Mouse (Mus musculus) brain, embryonic 14.5 days (tissue): Measurements from ENCODE around the gene Twf2. TPM values are rescaled to one million over a fixed set of nuclear protein-coding genes. Genes with fewer than 3 reads are reported as not detected.

Experiments used
- DNase-seq: peaks from one replicate; pipeline ENCODE4 v3.0.0-alpha.2; 2011; ENCODE audit warnings: low read depth
- CTCF ChIP-seq: fragments of 200-500 bp; IDR thresholded peaks from 2 replicates; pipeline ENCODE4 v1.5.1; 2012; ENCODE audit warnings: inconsistent platforms, mild to moderate bottlenecking, moderate library complexity, borderline replicate concordance; ENCODE audit not compliant: insufficient read depth, insufficient read length; ENCODE audit errors: extremely low read depth
- POLR2A ChIP-seq: fragments of 200-500 bp; IDR thresholded peaks from 2 replicates; pipeline ENCODE4 v1.6.1; 2012; ENCODE audit warnings: mild to moderate bottlenecking, inconsistent platforms, borderline replicate concordance; ENCODE audit not compliant: poor library complexity, insufficient read depth, insufficient read length, severe bottlenecking; ENCODE audit errors: extremely low read depth
- polyA plus RNA-seq: library from polyadenylated mRNA; depleted of rRNA; stranded (reverse); fragments of >200 nt; gene quantifications from 2 replicates; pipeline ENCODE4 v1.2.3, GENCODE M21; 2012

The Twf2 gene
- polyA plus RNA-seq, 1 experiment, result 51.1 TPM

GRCm38 (mm10) chr9:106192024-106192423 lies 10.9 kb upstream of the Twf2 start:
- no peak for DNase-seq
- TF ChIP-seq CTCF (no peak), POLR2A (no peak)

- DNase-seq, result no peak
- TF ChIP-seq CTCF (no peak), POLR2A (no peak)
Measured at GRCm38 (mm10) chr9:106192998-106193397, 9.9 kb upstream of the Twf2 start.

GRCm38 (mm10) chr9:106193930-106194807 lies 8.7 kb upstream of the Twf2 start:
- DNase-seq, result no peak
- TF ChIP-seq CTCF, result no peak
- TF ChIP-seq POLR2A, result no peak

- TF ChIP-seq CTCF (no peak), POLR2A (no peak)
- DNase-seq, result peak; percentile 71
Measured at GRCm38 (mm10) chr9:106195693-106196092, 7.2 kb upstream of the Twf2 start.

GRCm38 (mm10) chr9:106197081-106197713 lies 5.7 kb upstream of the Twf2 start:
- DNase-seq, result no peak
- TF ChIP-seq POLR2A, result no peak

- TF ChIP-seq CTCF (no peak), POLR2A (no peak)
- DNase-seq, result no peak
Measured at GRCm38 (mm10) chr9:106197732-106198131, 5.2 kb upstream of the Twf2 start.

- no peak for TF ChIP-seq CTCF
- peak; percentile 38; the same call in 1 of the 2 replicates for TF ChIP-seq POLR2A
- peak; percentile 73 for DNase-seq
Measured at GRCm38 (mm10) chr9:106198962-106199458, 3.9 kb upstream of the Twf2 start.

- no peak for DNase-seq
- no peak for TF ChIP-seq CTCF
- no peak for TF ChIP-seq POLR2A
Measured at GRCm38 (mm10) chr9:106199535-106200272, 3.2 kb upstream of the Twf2 start, which contains the start of gene Ppm1m. Gene Ppm1m, minus strand, starts transcription at chr9:106199746.

- no peak for DNase-seq
- no peak for TF ChIP-seq POLR2A
- no peak for TF ChIP-seq CTCF
Measured at GRCm38 (mm10) chr9:106201895-106202294, 1.0 kb upstream of the Twf2 start.

- TF ChIP-seq CTCF (no peak), POLR2A (no peak)
- DNase-seq, result no peak
Measured at GRCm38 (mm10) chr9:106203990-106204851, 1.3 kb downstream of the Twf2 start.
